Mouse (Mus musculus): Measurements from ENCODE around the gene Tom1. TPM values are rescaled to one million over a fixed set of nuclear protein-coding genes. Genes with fewer than 3 reads are reported as not detected.

Gene Tom1
- polyA plus RNA-seq, 1 experiment from 2014 or later, result 39.3 TPM

- no peak overlapping the region for H3K4me2 ChIP-seq
- ATAC-seq (ENCODE audit: insufficient number of reproducible peaks, low FRiP score), result no peak
- no peak overlapping the region for H3K27ac ChIP-seq (ENCODE audit: poor library complexity, severe bottlenecking)
- no peaks in the 10 kb centered on the region for H3K27me3 ChIP-seq (replicated peaks)
- H3K4me3 ChIP-seq, result no peak overlapping the region
- no peaks in the 10 kb centered on the region for H3K9me3 ChIP-seq (replicated peaks)
- H3K36me3 ChIP-seq, result no peaks in the 10 kb centered on the region
- 81% methylated on average over 1 of the region's 1 CpGs for WGBS
- H3K4me1 ChIP-seq (replicated peaks), result no peaks in the 10 kb centered on the region
- no peak overlapping the region for H3K9ac ChIP-seq
Measured at GRCm38 (mm10) chr8:75074876-75075275, 41.4 kb downstream of the Tom1 start.

GRCm38 (mm10) chr8:75078215-75078614 lies 44.7 kb downstream of the Tom1 start:
- H3K9ac ChIP-seq, result no peak overlapping the region
- H3K4me3 ChIP-seq, result no peak overlapping the region
- WGBS, result 76% methylated on average over 1 of the region's 1 CpGs
- no peaks in the 10 kb centered on the region for H3K36me3 ChIP-seq
- no peaks in the 10 kb centered on the region for H3K9me3 ChIP-seq (replicated peaks)
- no peak for ATAC-seq (ENCODE audit: insufficient number of reproducible peaks, low FRiP score)
- H3K27ac ChIP-seq (ENCODE audit: poor library complexity, severe bottlenecking), result no peak overlapping the region
- no peak overlapping the region for H3K4me2 ChIP-seq
- peaks cover 1% of the 10 kb centered on the region; the same call in 1 of the 2 replicates for H3K4me1 ChIP-seq (replicated peaks)
- no peaks in the 10 kb centered on the region; the same call in 1 of the 2 replicates for H3K27me3 ChIP-seq (replicated peaks)

GRCm38 (mm10) chr8:75078851-75079250 lies 45.3 kb downstream of the Tom1 start:
- no peak overlapping the region for H3K9ac ChIP-seq
- H3K9me3 ChIP-seq (replicated peaks), result no peaks in the 10 kb centered on the region
- no peak overlapping the region for H3K27ac ChIP-seq (ENCODE audit: poor library complexity, severe bottlenecking)
- WGBS, result 92% methylated on average over 9 of the region's 9 CpGs
- H3K36me3 ChIP-seq, result no peaks in the 10 kb centered on the region
- peaks cover 5% of the 10 kb centered on the region; the same call in 1 of the 2 replicates for H3K4me1 ChIP-seq (replicated peaks)
- H3K4me2 ChIP-seq, result no peak overlapping the region
- H3K27me3 ChIP-seq (replicated peaks), result no peaks in the 10 kb centered on the region; the same call in 1 of the 2 replicates
- no peak overlapping the region for H3K4me3 ChIP-seq
- no peak for ATAC-seq (ENCODE audit: insufficient number of reproducible peaks, low FRiP score)

DNA sequence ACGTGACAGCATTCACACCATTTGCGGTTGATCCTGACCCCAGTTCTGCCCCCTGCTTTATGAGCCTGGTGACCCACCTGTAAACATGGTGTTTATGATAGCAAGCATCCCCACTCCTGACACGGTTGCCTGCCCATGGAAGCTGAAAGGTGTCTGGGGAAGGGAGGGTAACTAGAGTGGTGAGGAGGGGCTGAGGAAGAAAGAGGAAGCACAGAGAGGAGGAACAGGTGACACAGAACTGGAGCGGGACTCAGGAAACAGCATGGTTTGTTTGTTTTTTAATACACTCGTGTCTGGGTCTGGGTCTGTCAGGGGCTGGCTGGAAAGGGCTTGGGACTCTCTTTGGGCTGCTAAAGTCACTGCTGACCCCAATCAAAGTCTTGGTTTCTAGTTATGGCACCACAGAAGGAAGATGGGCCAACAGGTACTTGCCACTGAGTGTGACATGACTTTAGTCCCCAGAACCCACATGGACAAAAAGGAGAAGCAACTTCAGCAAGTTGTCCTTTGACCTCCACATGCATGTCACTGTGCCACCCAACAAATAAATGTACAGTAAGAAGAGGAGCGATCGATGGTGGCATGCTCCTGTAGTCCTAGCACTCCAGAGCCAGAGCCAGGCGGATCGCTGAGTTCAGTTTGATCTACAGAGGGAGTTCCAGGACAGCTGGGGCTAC lies 48.0 kb downstream of the Tom1 start:
- H3K9ac ChIP-seq, result no peak overlapping the region
- peaks cover 12% of the 10 kb centered on the region; the same call in 1 of the 2 replicates for H3K4me1 ChIP-seq (replicated peaks)
- H3K4me3 ChIP-seq, result no peak overlapping the region
- ATAC-seq (ENCODE audit: insufficient number of reproducible peaks, low FRiP score), result no peak
- H3K36me3 ChIP-seq, result no peaks in the 10 kb centered on the region
- no peak overlapping the region for H3K27ac ChIP-seq (ENCODE audit: poor library complexity, severe bottlenecking)
- WGBS, result 80% methylated on average over 9 of the region's 9 CpGs
- no peaks in the 10 kb centered on the region for H3K9me3 ChIP-seq (replicated peaks)
- no peaks in the 10 kb centered on the region; the same call in 1 of the 2 replicates for H3K27me3 ChIP-seq (replicated peaks)
- H3K4me2 ChIP-seq, result no peak overlapping the region

- 68% methylated on average over 6 of the region's 6 CpGs for WGBS
- Histone ChIP-seq H3K9ac (no peak overlapping the region), H3K27ac (ENCODE audit: poor library complexity, severe bottlenecking) (no peak overlapping the region), H3K36me3 (no peaks in the 10 kb centered on the region), H3K4me2 (no peak overlapping the region), H3K4me3 (no peak overlapping the region), H3K9me3 (replicated peaks) (no peaks in the 10 kb centered on the region), H3K4me1 (replicated peaks) (peaks cover 12% of the 10 kb centered on the region; the same call in 1 of the 2 replicates), H3K27me3 (replicated peaks) (no peaks in the 10 kb centered on the region; the same call in 1 of the 2 replicates)
- no peak for ATAC-seq (ENCODE audit: insufficient number of reproducible peaks, low FRiP score)
Measured at GRCm38 (mm10) chr8:75082181-75082805, 48.8 kb downstream of the Tom1 start.

DNA sequence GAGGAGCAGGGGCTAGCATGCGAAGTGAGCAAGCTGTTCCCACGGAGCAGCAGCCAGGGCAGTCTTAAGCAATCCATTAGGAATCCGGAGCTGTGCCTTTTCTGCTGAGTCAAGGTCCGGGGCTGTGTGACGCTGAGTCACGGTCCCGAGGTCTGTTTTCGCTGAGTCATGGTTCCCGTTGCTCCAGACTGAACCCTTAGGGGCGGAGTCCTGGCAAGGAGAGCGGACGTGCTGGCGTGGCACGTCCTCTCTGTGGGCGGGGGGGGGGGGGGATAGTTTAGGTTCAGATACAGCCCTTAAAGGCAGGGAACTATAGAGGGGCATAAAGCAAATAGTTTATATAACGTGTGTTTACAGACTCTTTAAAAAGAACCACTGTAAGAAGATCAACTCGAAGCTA lies 50.3 kb downstream of the Tom1 start:
- Histone ChIP-seq H3K4me3 (peak overlapping the region; percentile 45), H3K9ac (0 out of 2 replicates have a peak overlapping the region, but pooled peaks have one; percentile 37), H3K9me3 (replicated peaks) (no peaks in the 10 kb centered on the region), H3K36me3 (no peaks in the 10 kb centered on the region), H3K27ac (ENCODE audit: poor library complexity, severe bottlenecking) (peak overlapping the region; percentile 28; the same call in 1 of the 2 replicates), H3K4me2 (peak overlapping the region; percentile 69), H3K4me1 (replicated peaks) (peaks cover 14% of the 10 kb centered on the region), H3K27me3 (replicated peaks) (no peaks in the 10 kb centered on the region; the same call in 1 of the 2 replicates)
- ATAC-seq (ENCODE audit: insufficient number of reproducible peaks, low FRiP score), result peak; percentile 96
- WGBS, result 3% methylated on average over 17 of the region's 17 CpGs

GRCm38 (mm10) chr8:75084382-75085064 lies 51.0 kb downstream of the Tom1 start:
- ATAC-seq (ENCODE audit: insufficient number of reproducible peaks, low FRiP score), result no peak
- Histone ChIP-seq H3K4me2 (peak overlapping the region; percentile 69; the same call in 1 of the 2 replicates), H3K27me3 (replicated peaks) (no peaks in the 10 kb centered on the region; the same call in 1 of the 2 replicates), H3K36me3 (no peaks in the 10 kb centered on the region), H3K9ac (no peak overlapping the region), H3K4me3 (no peak overlapping the region), H3K9me3 (replicated peaks) (no peaks in the 10 kb centered on the region), H3K27ac (ENCODE audit: poor library complexity, severe bottlenecking) (peak overlapping the region; percentile 36; the same call in 1 of the 2 replicates), H3K4me1 (replicated peaks) (peaks cover 21% of the 10 kb centered on the region)
- WGBS, result 52% methylated on average over 3 of the region's 3 CpGs

DNA sequence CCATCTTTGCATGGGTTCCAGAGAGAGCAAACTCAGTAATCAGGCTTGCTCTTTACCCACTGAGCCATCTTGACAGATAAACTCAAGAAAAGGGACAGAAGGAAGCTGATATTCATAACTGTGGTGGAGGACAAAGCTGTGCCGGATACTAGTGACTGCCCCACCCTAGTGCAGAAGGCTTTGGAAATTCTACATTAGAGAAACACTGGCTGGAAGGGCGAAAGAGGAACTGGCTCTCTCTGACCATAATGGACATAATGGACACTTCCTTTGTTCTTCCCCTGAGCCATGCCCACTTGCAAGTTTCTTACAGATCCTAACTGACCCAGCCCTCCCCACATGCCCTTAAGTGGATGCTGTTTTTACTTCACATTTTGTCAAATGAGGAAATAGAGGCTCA lies 52.5 kb downstream of the Tom1 start:
- peaks cover 28% of the 10 kb centered on the region for H3K4me1 ChIP-seq (replicated peaks)
- H3K9ac ChIP-seq, result no peak overlapping the region
- no peaks in the 10 kb centered on the region; the same call in 1 of the 2 replicates for H3K27me3 ChIP-seq (replicated peaks)
- H3K36me3 ChIP-seq, result no peaks in the 10 kb centered on the region
- no peak overlapping the region for H3K27ac ChIP-seq (ENCODE audit: poor library complexity, severe bottlenecking)
- H3K4me2 ChIP-seq, result no peak overlapping the region
- no peak for ATAC-seq (ENCODE audit: insufficient number of reproducible peaks, low FRiP score)
- no peaks in the 10 kb centered on the region for H3K9me3 ChIP-seq (replicated peaks)
- 75% methylated on average over 2 of the region's 2 CpGs for WGBS
- no peak overlapping the region for H3K4me3 ChIP-seq

- Histone ChIP-seq H3K4me1 (replicated peaks) (peaks cover 28% of the 10 kb centered on the region), H3K4me3 (no peak overlapping the region), H3K4me2 (no peak overlapping the region), H3K9ac (no peak overlapping the region), H3K27ac (ENCODE audit: poor library complexity, severe bottlenecking) (no peak overlapping the region), H3K27me3 (replicated peaks) (no peaks in the 10 kb centered on the region; the same call in 1 of the 2 replicates), H3K36me3 (no peaks in the 10 kb centered on the region), H3K9me3 (replicated peaks) (no peaks in the 10 kb centered on the region)
- no peak for ATAC-seq (ENCODE audit: insufficient number of reproducible peaks, low FRiP score)
Measured at GRCm38 (mm10) chr8:75087127-75087526, 53.6 kb downstream of the Tom1 start.

- ATAC-seq (ENCODE audit: insufficient number of reproducible peaks, low FRiP score), result peak; percentile 75
- Histone ChIP-seq H3K27ac (ENCODE audit: poor library complexity, severe bottlenecking) (peak overlapping the region; percentile 63), H3K4me1 (replicated peaks) (peaks cover 28% of the 10 kb centered on the region), H3K36me3 (no peaks in the 10 kb centered on the region), H3K9ac (peak overlapping the region; percentile 5), H3K4me2 (peak overlapping the region; percentile 52), H3K27me3 (replicated peaks) (no peaks in the 10 kb centered on the region), H3K9me3 (replicated peaks) (no peaks in the 10 kb centered on the region), H3K4me3 (peak overlapping the region; percentile 10; the same call in 1 of the 2 replicates)
- WGBS, result 11% methylated on average over 6 of the region's 6 CpGs
Measured at GRCm38 (mm10) chr8:75088989-75089881, 55.7 kb downstream of the Tom1 start.

Measured in heart, embryonic 12.5 days (tissue).